Mouse (Mus musculus) forebrain, postnatal 0 days (tissue): ENCODE measurements around the gene Ier5. TPM values are rescaled to one million over a fixed set of nuclear protein-coding genes. Genes with fewer than 3 reads are reported as not detected.

Source experiments
- ATAC-seq: fragments of 200-750 bp; cut with Nextera tagmentation; 2 replicates; pipeline ENCODE4 v1.8.0; 2017; ENCODE audit warnings: mild to moderate bottlenecking, moderate library complexity
- DNase-seq: peaks from one replicate; pipeline ENCODE4 v3.0.0-alpha.2; 2015
- H3K27ac ChIP-seq: fragments of 300-500 bp; sonication (generic); 2 replicates; pipeline ENCODE4 v1.5.1; 2014; ENCODE audit warnings: low read depth, mild to moderate bottlenecking, antibody characterized with exemption, low read length, moderate library complexity, mixed read lengths
- H3K27me3 ChIP-seq: fragments of 300-500 bp; sonication (generic); 2 replicates; pipeline ENCODE4 v1.6.1; 2014; ENCODE audit warnings: mild to moderate bottlenecking, low read length, mixed read lengths; ENCODE audit not compliant: insufficient read depth
- H3K36me3 ChIP-seq: fragments of 300-500 bp; sonication (generic); 2 replicates; pipeline ENCODE4 v1.6.1; 2014; ENCODE audit warnings: mild to moderate bottlenecking, moderate library complexity; ENCODE audit not compliant: insufficient read depth
- H3K4me1 ChIP-seq: fragments of 300-500 bp; sonication (generic); 2 replicates; pipeline ENCODE4 v1.6.1; 2014; ENCODE audit warnings: antibody characterized with exemption; ENCODE audit not compliant: insufficient read depth
- H3K4me2 ChIP-seq: fragments of 300-500 bp; sonication (generic); 2 replicates; pipeline ENCODE4 v1.6.1; 2014; ENCODE audit warnings: low read depth, mild to moderate bottlenecking, moderate library complexity
- H3K4me3 ChIP-seq: fragments of 300-500 bp; sonication (generic); 2 replicates; pipeline ENCODE4 v1.5.1; 2014; ENCODE audit warnings: low read depth, low read length, mixed read lengths
- H3K9ac ChIP-seq: fragments of 300-500 bp; sonication (generic); 2 replicates; pipeline ENCODE4 v1.6.1; 2014; ENCODE audit warnings: mild to moderate bottlenecking
- H3K9me3 ChIP-seq: fragments of 300-500 bp; sonication (generic); 2 replicates; pipeline ENCODE4 v1.6.1; 2016; ENCODE audit warnings: low read length
- CTCF ChIP-seq: sonication (generic); IDR thresholded peaks from 2 replicates; pipeline ENCODE4 v1.5.1; 2016; ENCODE audit warnings: antibody characterized with exemption, control low read depth, low read depth
- WGBS: fragments of 180-500 bp; shearing (Covaris S2); extraction: QIAGEN DNeasy Blood & Tissue Kit; methylation state at CpG from one replicate; pipeline ENCODE4 v1.1.7; 2014; 5-methylcytosine and 5-hydroxymethylcytosine counted together
- polyA plus RNA-seq: library from polyadenylated mRNA; unstranded; fragments of >200 nt; fragmentation: Nextera tagmentation; extraction: Ambion mirVana; gene quantifications from 2 replicates; pipeline ENCODE4 v1.2.1, GENCODE M21; 2015
- total RNA-seq: library from RNA; depleted of rRNA; stranded (reverse); fragments of >200 nt; gene quantifications from 2 replicates; pipeline ENCODE4 v1.2.3, GENCODE M21; 2014; rRNA removed

The Ier5 gene
- 46.0 and 47.6 TPM in 2 replicates for total RNA-seq
- polyA plus RNA-seq: 9.4 and 11.6 TPM in 2 replicates

DNA sequence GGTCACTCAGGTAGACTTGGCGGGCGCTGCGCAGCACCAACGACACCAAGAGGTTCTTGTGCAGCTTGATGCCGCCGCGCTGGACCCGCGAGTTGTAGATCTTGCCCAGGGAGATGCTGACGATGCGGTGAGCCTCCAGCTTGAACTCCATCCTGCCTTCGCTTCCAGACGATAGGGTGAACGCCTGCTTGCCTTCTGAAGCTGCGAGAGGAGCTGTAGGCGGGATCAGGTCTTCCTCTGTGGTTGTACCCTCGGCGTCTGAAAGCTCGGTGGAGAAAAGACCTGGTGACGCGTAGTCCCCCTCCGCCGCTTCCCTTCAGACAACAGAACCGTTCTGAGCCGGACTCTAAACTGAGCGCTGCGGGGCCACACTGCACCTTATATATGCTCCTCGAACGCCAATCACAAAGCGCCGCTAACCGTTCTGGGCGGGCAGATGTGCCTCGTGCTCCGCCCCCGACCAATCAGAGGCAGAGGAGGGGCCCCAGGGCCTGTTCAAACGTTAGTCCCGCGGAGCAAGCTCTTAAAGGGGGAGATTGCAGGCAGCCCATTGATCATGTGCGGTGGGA, at the start of gene Ier5:
TSS of gene Ier5 (minus strand) at position 357 of the 569 bp plus-strand sequence.
- Histone ChIP-seq H3K9me3 (no peaks in the 10 kb centered on the region), H3K36me3 (no peaks in the 10 kb centered on the region), H3K4me2 (peak within 1 kb of the TSS; percentile 60), H3K4me3 (peak within 1 kb of the TSS; percentile 64), H3K27ac (peak within 1 kb of the TSS; percentile 89), H3K27me3 (no peaks in the 10 kb centered on the region), H3K9ac (peak within 1 kb of the TSS; percentile 79), H3K4me1 (no peaks in the 10 kb centered on the region; the same call in 1 of the 2 replicates)
- DNase-seq (peak; percentile 99), ATAC-seq (peak; percentile 98)
- under 1% methylated on average over 40 of the region's 40 CpGs for WGBS
- 0 out of 2 replicates have a peak, but pooled peaks have one; percentile 9 for TF ChIP-seq CTCF

DNA sequence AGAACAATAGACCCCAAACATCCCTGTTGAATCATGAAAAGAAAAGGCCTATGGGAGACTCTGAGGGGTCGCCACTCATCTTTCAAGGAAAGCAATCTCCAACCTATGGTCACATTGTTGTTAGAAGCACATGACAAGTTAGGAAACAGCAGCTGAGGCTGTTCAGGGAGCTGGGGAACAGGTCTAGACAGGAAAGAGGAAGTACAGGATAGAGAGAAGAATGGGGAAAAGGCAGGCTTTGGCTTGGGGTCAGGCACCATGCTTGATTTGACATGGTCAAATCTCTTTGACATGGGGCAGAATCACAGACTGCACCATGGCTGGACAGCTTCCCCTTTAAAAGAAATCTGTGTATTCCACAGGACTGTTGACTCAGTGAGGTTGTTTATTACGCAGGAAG, 47.8 kb upstream of the Ier5 start:
- no peak overlapping the region for H3K27ac ChIP-seq
- H3K27me3 ChIP-seq: no peaks in the 10 kb centered on the region
- no peak overlapping the region for H3K9ac ChIP-seq
- no peaks in the 10 kb centered on the region for H3K9me3 ChIP-seq
- no peaks in the 10 kb centered on the region for H3K4me1 ChIP-seq
- no peaks in the 10 kb centered on the region for H3K36me3 ChIP-seq
- ATAC-seq: no peak
- no peak overlapping the region for H3K4me2 ChIP-seq
- no peak for TF ChIP-seq CTCF
- DNase-seq: no peak
- H3K4me3 ChIP-seq: no peak overlapping the region
- WGBS: 91% methylated on average over 2 of the region's 2 CpGs

DNA sequence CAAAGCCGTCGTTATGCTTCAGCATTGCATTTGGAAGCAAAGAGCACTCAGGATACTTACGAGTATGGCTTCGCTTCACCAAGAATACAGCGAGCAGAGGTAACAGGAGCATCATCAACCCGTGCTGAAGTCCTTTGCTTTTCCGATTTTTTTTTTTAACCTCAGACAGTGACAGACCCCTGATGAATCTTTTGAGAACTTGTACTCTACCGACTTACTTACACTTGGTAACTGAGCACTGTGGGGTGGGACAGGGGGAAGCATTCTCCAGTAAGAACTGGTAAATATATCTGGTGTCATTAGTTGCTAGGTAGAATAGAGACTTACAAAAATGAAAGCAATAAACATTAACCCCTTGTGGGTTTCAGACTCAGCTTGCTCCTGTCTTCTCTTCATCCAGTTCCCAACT, 47.1 kb upstream of the Ier5 start, which contains the start of gene Mr1:
TSS of gene Mr1 (minus strand) at position 243 of the 409 bp plus-strand sequence.
- Histone ChIP-seq H3K27me3 (no peaks in the 10 kb centered on the region), H3K4me3 (peak within 1 kb of the TSS; percentile 1; the same call in 1 of the 2 replicates), H3K4me1 (no peaks in the 10 kb centered on the region), H3K9ac (no peak within 1 kb of the TSS), H3K36me3 (no peaks in the 10 kb centered on the region), H3K9me3 (no peaks in the 10 kb centered on the region), H3K27ac (no peak within 1 kb of the TSS), H3K4me2 (peak within 1 kb of the TSS; percentile 16)
- TF ChIP-seq CTCF: no peak
- peak; percentile 60 for DNase-seq
- ATAC-seq: peak; percentile 96
- WGBS: 47% methylated on average over 8 of the region's 8 CpGs

DNA sequence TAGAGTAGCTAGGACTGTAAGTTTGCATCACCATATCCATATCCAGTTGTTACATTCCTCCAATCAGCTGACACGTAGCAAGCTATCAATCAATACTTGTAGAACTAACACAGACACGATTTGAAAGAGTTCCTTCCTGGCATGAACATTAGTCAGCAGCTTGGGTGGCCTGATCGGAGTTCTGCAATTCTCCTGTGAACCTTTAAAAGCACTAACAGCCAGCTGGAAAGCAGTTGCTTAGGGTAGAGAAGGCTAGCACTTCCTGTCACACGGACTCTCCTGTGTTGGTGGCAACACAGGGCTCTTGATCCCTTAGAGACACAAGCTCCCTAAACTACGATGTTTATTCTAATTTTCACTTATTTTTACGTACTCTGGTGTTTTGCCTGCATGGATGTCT, 46.2 kb upstream of the Ier5 start:
- Histone ChIP-seq H3K4me1 (no peaks in the 10 kb centered on the region), H3K4me2 (no peak overlapping the region), H3K36me3 (no peaks in the 10 kb centered on the region), H3K4me3 (no peak overlapping the region), H3K27ac (no peak overlapping the region), H3K9me3 (no peaks in the 10 kb centered on the region), H3K9ac (no peak overlapping the region), H3K27me3 (no peaks in the 10 kb centered on the region)
- no peak for DNase-seq
- no peak for ATAC-seq
- TF ChIP-seq CTCF: no peak
- WGBS: 60% methylated on average over 6 of the region's 6 CpGs

DNA sequence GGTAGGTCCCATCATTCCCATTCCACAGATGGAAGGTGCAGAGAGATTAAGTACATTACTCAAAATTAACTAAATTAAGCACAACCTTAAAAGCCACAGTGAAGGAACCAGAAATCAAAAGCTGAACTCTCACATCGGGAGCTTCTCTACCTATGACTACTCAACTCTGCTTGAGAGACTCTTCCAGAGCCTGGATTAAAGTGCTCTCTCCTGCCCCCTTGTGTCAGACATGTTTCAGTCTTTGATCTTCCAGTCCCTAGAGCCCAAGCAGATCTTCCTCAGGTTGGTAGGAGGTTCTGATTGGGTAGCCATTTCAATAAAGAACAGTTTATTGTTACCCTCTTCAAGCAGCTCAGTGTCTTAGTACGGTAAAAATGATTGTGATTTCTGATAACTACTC, 40.6 kb upstream of the Ier5 start:
- TF ChIP-seq CTCF: peak; percentile 37
- Histone ChIP-seq H3K4me3 (no peak overlapping the region), H3K9me3 (no peaks in the 10 kb centered on the region), H3K27me3 (no peaks in the 10 kb centered on the region), H3K27ac (no peak overlapping the region), H3K4me1 (no peaks in the 10 kb centered on the region), H3K4me2 (no peak overlapping the region), H3K9ac (no peak overlapping the region), H3K36me3 (no peaks in the 10 kb centered on the region)
- DNase-seq (no peak), ATAC-seq (no peak)
- WGBS: 63% methylated on average over 2 of the region's 2 CpGs

DNA sequence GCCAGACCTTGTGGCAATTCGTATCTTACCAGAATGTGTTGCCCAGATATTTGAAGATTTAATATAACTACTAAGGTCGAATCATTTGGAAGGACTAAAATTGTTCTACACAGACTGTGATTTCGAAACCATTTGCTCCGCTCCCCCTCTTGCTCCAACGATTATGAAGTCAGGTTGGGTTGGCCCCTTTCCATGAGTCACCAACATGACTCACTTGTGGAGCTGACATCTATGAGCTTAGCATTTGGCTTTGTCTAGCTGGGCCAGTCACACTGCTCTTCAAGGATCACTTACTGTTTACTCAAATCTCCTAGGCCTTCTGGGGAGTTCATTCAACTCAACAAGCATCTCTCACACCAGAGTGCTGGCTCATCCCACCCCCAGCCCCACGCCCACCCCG, 39.4 kb upstream of the Ier5 start:
- Histone ChIP-seq H3K9me3 (no peaks in the 10 kb centered on the region), H3K9ac (no peak overlapping the region), H3K4me1 (no peaks in the 10 kb centered on the region), H3K27ac (no peak overlapping the region), H3K36me3 (no peaks in the 10 kb centered on the region), H3K27me3 (no peaks in the 10 kb centered on the region), H3K4me2 (no peak overlapping the region), H3K4me3 (no peak overlapping the region)
- no peak for DNase-seq
- WGBS: 92% methylated on average over 7 of the region's 7 CpGs
- no peak for ATAC-seq
- TF ChIP-seq CTCF: no peak

DNA sequence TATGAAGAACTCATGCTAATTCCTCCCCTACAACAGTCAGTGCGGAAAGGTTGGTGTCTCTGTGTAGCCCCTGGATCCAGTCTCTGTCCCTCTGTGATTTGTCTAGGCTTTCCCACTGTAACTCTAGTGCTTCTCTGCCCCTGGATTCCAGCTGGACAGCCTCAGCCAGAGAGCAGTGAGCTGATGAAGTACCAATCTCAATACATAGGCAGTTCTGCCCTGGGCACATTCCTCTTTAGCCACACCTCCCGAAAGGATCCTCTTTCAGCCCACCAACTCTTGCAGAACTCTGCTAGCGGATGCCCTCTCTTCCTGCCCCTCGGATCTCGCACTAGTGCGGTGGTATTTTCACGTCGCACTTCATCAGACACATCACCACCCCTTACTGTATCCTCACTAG, 35.4 kb upstream of the Ier5 start:
- no peak for TF ChIP-seq CTCF
- no peaks in the 10 kb centered on the region for H3K36me3 ChIP-seq
- 72% methylated on average over 8 of the region's 8 CpGs for WGBS

More for the DNA sequence above, 35.4 kb upstream of the Ier5 start:
- Histone ChIP-seq H3K4me2 (no peak overlapping the region), H3K27ac (no peak overlapping the region), H3K27me3 (no peaks in the 10 kb centered on the region), H3K9me3 (no peaks in the 10 kb centered on the region), H3K9ac (no peak overlapping the region), H3K4me3 (no peak overlapping the region), H3K4me1 (no peaks in the 10 kb centered on the region)
- DNase-seq (no peak), ATAC-seq (no peak)
